Mouse (Mus musculus) neural tube, embryonic 15.5 days (tissue): ENCODE measurements around the gene Pola1. TPM values are rescaled to one million over a fixed set of nuclear protein-coding genes. Genes with fewer than 3 reads are reported as not detected.

Source experiments
- ATAC-seq: fragments of 200-750 bp; cut with Nextera tagmentation; 2 replicates; pipeline ENCODE4 v1.8.0; 2017; ENCODE audit warnings: mild to moderate bottlenecking, moderate TSS enrichment, moderate library complexity; ENCODE audit not compliant: low FRiP score
- H3K27ac ChIP-seq: fragments of 300-500 bp; sonication (generic); replicated peaks from 2 replicates; pipeline ENCODE4 v1.5.1; 2015; ENCODE audit warnings: mild to moderate bottlenecking, inconsistent platforms
- H3K27me3 ChIP-seq: fragments of 300-500 bp; sonication (generic); replicated peaks from 2 replicates; pipeline ENCODE4 v1.6.1; 2015; ENCODE audit warnings: inconsistent platforms
- H3K36me3 ChIP-seq: fragments of 300-500 bp; sonication (generic); 2 replicates; pipeline ENCODE4 v1.6.1; 2015; ENCODE audit warnings: inconsistent platforms
- H3K4me1 ChIP-seq: fragments of 300-500 bp; sonication (generic); 2 replicates; pipeline ENCODE4 v1.6.1; 2015; ENCODE audit warnings: inconsistent platforms
- H3K4me2 ChIP-seq: fragments of 300-500 bp; sonication (generic); 2 replicates; pipeline ENCODE4 v1.6.1; 2015; ENCODE audit warnings: inconsistent platforms, mild to moderate bottlenecking, moderate library complexity
- H3K4me3 ChIP-seq: fragments of 300-500 bp; sonication (generic); replicated peaks from 2 replicates; pipeline ENCODE4 v1.5.1; 2015; ENCODE audit warnings: mild to moderate bottlenecking, inconsistent platforms
- H3K9ac ChIP-seq: fragments of 300-500 bp; sonication (generic); replicated peaks from 2 replicates; pipeline ENCODE4 v1.6.1; 2015; ENCODE audit warnings: mild to moderate bottlenecking, inconsistent platforms
- H3K9me3 ChIP-seq: fragments of 300-500 bp; sonication (generic); replicated peaks from 2 replicates; pipeline ENCODE4 v1.6.1; 2016; ENCODE audit warnings: inconsistent platforms
- WGBS: fragments of 180-500 bp; shearing (Covaris S2); methylation state at CpG from one replicate; pipeline ENCODE4 v1.1.7; 2015; ENCODE audit warnings: mixed read lengths; 5-methylcytosine and 5-hydroxymethylcytosine counted together
- polyA plus RNA-seq: library from polyadenylated mRNA; unstranded; fragments of >200 nt; fragmentation: Nextera tagmentation; extraction: Ambion mirVana; gene quantifications from 2 replicates; pipeline ENCODE4 v1.2.1, GENCODE M21; 2015

Pola1 gene
- polyA plus RNA-seq, 1 experiment from 2014 or later = 4.8 TPM

DNA sequence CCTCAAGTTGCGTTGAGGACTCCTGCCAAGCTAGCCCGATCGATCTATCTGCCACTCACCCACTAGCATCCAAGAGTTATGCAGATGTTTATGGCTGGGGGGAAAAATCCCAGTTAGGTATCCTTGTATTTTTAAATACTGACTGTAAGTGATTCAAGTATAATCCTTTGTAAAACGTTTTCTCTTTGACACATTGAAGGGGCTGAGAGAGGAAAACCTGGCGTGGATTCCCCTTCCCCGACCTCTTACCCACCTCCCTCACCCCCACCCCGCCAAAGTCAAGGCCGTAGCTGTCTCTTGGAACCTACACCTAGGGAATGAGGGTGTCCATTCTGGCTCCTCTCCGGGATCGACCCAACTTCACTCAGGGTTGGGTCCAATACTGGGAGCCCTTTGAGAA lies 346.9 kb downstream of the Pola1 start:
- WGBS = 18% methylated on average over 10 of the region's 10 CpGs
- peaks cover 11% of the 10 kb centered on the region for H3K4me1 ChIP-seq
- no peak overlapping the region for H3K4me3 ChIP-seq
- H3K9ac ChIP-seq = no peak overlapping the region
- H3K27me3 ChIP-seq = peaks cover 63% of the 10 kb centered on the region
- no peak overlapping the region for H3K4me2 ChIP-seq
- H3K36me3 ChIP-seq = no peaks in the 10 kb centered on the region
- H3K27ac ChIP-seq = no peak overlapping the region
- ATAC-seq = no peak
- H3K9me3 ChIP-seq = no peaks in the 10 kb centered on the region

DNA sequence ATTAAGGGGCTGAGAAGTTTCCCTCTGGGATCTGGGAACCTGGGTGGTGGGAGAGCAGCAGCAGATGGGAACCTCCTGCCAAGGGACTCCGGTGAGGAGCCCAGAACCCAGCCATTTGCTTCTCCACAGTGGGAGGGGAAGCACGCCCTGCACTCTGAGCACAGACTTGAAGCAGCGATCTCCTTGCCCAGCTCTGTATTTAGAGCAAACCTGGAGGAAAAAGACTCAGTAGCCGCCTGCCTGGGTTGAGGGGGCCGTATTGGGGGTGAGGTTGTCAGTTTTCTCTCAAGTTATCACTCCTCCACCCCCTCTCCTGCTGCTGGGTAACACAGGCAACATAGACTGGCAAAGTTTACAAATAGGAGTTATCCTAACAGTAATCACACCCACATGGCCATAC lies 350.2 kb downstream of the Pola1 start:
- ATAC-seq = no peak
- peaks cover 47% of the 10 kb centered on the region for H3K27me3 ChIP-seq
- WGBS = 16% methylated on average over 5 of the region's 5 CpGs

DNA sequence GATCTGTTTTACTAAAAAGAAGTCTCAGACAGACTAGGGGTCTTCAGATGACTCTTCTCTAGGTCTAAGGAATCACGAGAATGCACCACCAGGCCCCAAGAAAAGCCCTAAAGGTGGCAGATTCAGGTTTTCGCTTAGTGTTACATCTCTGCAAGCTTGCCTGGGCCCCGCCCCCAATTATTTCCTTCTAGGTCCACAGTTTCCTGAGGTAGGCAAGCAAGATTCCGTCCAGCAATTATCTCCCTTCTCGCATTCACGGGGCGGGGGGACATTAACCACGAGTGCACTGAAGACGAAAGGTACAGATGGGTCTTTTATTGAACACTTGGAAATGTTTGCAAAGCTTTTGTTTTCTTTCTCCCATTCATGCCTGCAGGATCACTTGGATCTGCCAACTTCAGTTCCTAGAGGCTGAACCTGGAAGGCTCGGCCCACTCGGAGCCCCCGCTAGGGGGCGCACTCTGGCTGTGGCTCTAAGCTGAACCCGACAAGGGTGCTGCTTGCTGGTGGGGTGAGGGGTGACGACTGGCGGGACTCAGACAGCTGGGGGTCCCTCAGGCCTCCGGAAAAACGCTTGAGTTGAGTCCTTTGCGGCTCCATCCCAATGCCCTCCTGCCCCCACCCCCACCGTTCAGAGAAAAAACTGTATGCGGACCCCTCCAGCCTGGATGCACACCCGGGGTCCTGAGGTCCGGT lies 350.8 kb downstream of the Pola1 start:
- 20% methylated on average over 23 of the region's 23 CpGs for WGBS
- Histone ChIP-seq H3K36me3 (no peaks in the 10 kb centered on the region), H3K4me2 (0 out of 2 replicates have a peak overlapping the region, but pooled peaks have one; percentile 15), H3K9ac (no peak overlapping the region), H3K27ac (no peak overlapping the region), H3K27me3 (peaks cover 42% of the 10 kb centered on the region), H3K4me3 (no peak overlapping the region), H3K9me3 (no peaks in the 10 kb centered on the region; the same call in 1 of the 2 replicates), H3K4me1 (no peaks in the 10 kb centered on the region)
- ATAC-seq = no peak

More for the DNA sequence above, 350.2 kb downstream of the Pola1 start:
- Histone ChIP-seq H3K4me2 (0 out of 2 replicates have a peak overlapping the region, but pooled peaks have one; percentile 15), H3K4me1 (no peaks in the 10 kb centered on the region), H3K4me3 (no peak overlapping the region), H3K9me3 (no peaks in the 10 kb centered on the region; the same call in 1 of the 2 replicates), H3K36me3 (no peaks in the 10 kb centered on the region), H3K9ac (no peak overlapping the region), H3K27ac (no peak overlapping the region)

DNA sequence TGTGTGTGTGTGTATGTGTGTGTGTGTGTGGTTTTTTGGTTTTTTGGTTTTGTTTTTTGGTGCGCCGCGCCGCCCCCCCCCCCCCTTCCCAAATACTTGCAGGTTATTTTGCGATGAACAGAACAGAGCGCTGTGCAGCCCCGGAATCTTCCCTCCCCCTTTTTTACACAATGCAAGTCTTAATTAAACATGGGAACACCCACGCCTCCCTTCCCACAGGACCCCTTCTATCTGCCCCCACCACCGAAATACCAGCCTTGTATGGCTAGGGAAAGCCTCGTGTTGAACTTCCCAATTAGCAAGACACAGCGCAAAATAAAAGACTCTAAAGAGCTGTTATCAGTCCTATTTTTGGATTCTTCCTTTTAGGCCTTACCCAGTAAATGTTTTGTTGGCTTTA lies 352.0 kb downstream of the Pola1 start:
- Histone ChIP-seq H3K36me3 (no peaks in the 10 kb centered on the region), H3K4me2 (no peak overlapping the region), H3K9me3 (no peaks in the 10 kb centered on the region; the same call in 1 of the 2 replicates), H3K9ac (no peak overlapping the region), H3K4me1 (no peaks in the 10 kb centered on the region), H3K27me3 (peaks cover 29% of the 10 kb centered on the region), H3K4me3 (no peak overlapping the region), H3K27ac (no peak overlapping the region)
- WGBS = 34% methylated on average over 5 of the region's 11 CpGs
- ATAC-seq = no peak

DNA sequence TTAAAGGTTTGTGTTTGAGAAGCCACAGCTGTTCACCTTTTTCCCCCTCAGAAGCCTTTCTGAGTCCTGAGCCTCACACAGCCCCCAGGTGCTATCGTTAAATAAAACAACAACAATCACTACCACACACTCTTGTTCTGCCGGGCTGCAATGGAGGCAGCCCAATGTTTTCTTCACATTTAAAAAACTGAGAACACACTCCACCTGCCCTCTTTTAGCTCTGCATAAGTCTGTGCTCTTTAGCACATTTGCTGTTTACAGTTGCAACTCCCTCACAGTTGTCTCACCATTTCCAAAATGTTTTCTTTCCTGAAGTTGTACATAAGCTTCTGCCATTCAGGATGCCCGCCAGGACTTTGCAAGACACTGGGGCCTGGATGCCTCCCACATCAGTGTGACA lies 356.3 kb downstream of the Pola1 start:
- Histone ChIP-seq H3K27ac (no peak overlapping the region), H3K27me3 (0 out of 2 replicates have a peak, but pooled peaks cover 5% of the 10 kb centered on the region), H3K9me3 (no peaks in the 10 kb centered on the region; the same call in 1 of the 2 replicates), H3K4me1 (no peaks in the 10 kb centered on the region), H3K4me3 (no peak overlapping the region), H3K4me2 (no peak overlapping the region), H3K36me3 (no peaks in the 10 kb centered on the region), H3K9ac (no peak overlapping the region)
- ATAC-seq = no peak
- WGBS = 58% methylated on average over 3 of the region's 3 CpGs

Other genes starting within 250 kb of the Pola1 start
- gene Pcyt1b, start 22.7 kb upstream of the Pola1 start, polyA plus RNA-seq = 19.3 and 21.9 TPM in 2 replicates
- gene Pdk3, start 200.0 kb upstream of the Pola1 start, polyA plus RNA-seq = 22.4 and 31.7 TPM in 2 replicates